Mouse (Mus musculus): ENCODE measurements around the gene Mlxip.

Gene Mlxip

GRCm38 (mm10) chr5:123432305-123432874, 37.8 kb downstream of the Mlxip start:
- DNase-seq (ENCODE audit: low spot score in 2 of 2), result no peak

DNA sequence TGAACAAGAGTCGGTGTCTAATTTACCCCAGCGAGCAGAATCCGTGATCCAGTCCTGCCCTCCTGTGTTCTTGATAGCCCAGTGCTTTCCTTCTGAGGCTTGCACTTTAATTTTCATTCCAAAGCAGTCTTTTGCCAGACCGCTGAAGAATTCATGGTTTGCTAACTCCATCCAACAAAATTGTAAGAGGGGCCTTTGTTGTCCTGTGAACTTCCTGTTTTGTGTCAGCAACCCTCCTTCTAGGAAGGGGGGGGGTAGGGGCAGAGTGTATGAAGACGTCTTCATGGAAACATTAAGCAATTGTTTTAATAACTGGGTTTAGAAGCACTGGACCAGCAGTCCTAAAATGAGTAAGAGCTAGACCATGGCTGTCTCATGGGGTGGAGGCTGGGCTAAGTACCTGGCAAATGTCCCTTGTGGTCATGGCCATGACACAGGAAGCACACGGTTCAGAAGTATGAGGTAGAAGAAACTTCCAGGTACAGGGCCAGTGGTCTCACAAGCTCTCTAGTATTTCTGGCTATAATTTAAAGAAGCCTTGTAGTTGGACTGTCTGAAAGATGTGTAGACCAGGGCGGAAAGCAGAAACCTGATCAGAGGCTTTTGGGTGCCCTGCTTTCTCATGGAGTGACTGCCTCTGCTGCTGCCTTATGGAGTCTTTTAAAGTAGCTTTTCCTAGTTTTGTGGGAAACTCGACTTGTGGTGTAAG, 41.6 kb downstream of the Mlxip start:
- no peak for DNase-seq (ENCODE audit: low spot score in 2 of 2)

- peak; percentile 60 to 66 for DNase-seq (ENCODE audit: low spot score in 2 of 2)
Measured at GRCm38 (mm10) chr5:123436780-123437175, 42.2 kb downstream of the Mlxip start.

DNA sequence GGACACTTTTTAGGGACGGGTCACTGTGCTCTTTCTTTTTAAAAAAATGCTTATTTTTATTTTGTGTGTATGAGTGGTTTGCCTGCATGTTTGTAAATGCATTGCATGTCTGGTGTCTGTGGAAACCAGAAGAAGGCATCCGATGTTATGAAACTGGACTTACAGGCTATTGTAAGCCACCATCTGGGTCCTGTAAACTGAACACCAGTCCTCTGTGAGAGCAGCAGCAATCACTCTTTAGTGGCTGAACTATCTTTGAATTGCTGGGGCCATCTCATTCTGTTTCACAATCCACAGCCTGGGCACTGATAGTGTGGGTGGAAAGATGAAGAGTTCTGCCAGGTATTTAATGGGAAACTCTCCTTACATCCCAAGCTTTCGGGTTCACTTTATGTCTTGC, 43.8 kb downstream of the Mlxip start:
- no peak for DNase-seq (ENCODE audit: low spot score in 2 of 2)

GRCm38 (mm10) chr5:123439312-123439711, 44.7 kb downstream of the Mlxip start:
- no peak for DNase-seq (ENCODE audit: low spot score in 2 of 2)

GRCm38 (mm10) chr5:123439941-123440340, 45.3 kb downstream of the Mlxip start:
- peak in 1 of 2 experiments; percentile 52 for DNase-seq (ENCODE audit: low spot score in 2 of 2)

DNA sequence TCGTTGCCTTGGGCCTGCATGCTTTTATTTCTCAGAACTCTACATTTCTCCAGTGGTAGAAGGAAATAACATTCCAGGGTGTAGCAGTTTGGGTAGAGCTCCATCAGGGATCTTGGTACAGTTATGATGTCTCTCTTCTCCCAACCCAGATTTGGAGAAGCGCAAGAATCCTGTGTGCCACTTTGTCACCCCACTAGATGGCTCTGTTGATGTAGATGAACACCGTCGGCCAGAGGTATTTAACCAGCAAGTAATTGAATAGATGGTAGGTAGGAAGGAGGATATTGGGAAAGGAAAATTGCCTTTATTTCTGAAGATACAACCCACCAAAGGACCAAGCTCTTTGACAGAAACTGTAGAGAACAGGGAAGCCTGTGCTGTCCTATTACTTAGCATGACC, 46.1 kb downstream of the Mlxip start:
- no peak for DNase-seq (ENCODE audit: low spot score in 2 of 2)

GRCm38 (mm10) chr5:123442283-123442682, 47.7 kb downstream of the Mlxip start:
- DNase-seq (ENCODE audit: low spot score in 2 of 2), result no peak

GRCm38 (mm10) chr5:123444069-123444468, 49.5 kb downstream of the Mlxip start:
- peak; percentile 82 to 85 for DNase-seq (ENCODE audit: low spot score in 2 of 2)

DNA sequence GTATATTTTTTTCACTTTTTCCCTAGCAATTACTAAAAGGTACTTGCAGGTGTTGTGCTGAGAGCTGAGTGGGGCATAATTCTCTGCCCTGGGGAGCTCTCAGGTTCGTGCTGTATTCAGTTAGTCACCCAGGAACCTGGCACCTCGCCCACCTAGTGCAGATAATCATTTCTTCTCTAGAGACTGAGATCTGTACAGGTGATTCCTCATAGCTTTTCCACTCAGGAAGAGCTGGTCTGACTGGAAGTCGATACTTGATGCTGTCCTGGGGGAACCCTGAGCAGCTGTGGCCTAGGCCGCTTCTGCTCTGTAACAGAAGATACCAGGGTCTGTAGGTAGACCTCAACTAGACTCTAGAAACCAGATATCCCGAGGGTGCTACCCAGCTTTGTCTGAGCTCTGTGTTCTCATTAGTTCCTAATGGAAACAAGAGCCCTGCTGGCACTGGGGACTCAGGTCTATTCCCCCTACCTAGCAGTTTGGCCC, 50.3 kb downstream of the Mlxip start:
- no peak for DNase-seq (ENCODE audit: low spot score in 2 of 2)

GRCm38 (mm10) chr5:123451886-123452285, 57.3 kb downstream of the Mlxip start:
- DNase-seq (ENCODE audit: low spot score in 2 of 2), result no peak

- DNase-seq (ENCODE audit: low spot score in 2 of 2), result no peak
Measured at GRCm38 (mm10) chr5:123461420-123461819, 66.8 kb downstream of the Mlxip start.

GRCm38 (mm10) chr5:123464638-123465037, 70.0 kb downstream of the Mlxip start:
- DNase-seq (ENCODE audit: low spot score in 2 of 2), result no peak

DNA sequence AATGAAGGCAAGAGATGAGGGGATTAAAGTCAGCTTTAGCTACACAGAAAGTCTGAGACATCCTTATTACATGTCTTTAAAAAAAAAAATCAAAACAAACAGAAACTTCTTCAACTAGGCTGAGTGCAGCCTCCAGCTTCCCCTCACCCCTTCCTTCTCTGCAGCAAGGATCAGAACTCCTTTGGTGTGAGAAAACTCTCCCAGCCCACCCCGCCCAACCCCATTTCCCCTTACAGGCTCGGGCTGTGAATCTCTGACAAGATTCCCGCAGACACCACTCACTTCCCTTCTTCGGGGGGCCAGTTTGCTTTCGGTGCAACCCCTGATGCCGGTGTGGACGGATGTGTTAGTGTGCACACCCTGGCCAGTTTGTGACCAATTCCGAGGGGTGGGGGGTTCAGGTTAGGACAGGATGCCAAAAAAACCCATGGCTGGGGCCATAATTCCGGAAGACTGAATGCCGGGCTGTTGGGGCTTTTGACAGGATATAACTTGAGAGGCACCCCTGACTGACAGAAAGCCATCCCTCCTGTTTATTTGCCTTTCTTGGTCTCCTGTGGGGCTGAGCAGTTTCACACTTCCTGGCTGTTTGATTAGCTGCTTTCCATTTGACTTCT, 76.3 kb downstream of the Mlxip start:
- DNase-seq (ENCODE audit: low spot score in 2 of 2), result no peak

DNA sequence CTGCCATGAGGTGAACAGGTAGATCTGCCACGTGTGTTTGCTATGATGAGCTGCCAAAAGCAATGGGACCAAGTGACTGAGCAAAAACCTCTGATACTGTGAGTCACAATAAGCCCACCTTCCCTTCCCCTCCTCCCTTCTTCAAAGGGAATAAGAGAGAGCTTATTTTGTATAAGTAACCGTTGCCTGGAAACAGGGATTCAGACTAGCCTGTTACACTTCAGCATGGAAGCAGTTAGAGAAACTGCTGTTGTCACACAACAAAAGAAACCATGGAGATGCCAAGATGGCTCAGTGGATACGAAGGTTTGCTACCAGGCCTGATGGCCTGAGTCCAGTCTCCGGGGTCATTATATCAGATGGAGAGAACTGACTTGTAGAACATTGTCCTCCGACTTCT, 79.2 kb downstream of the Mlxip start:
- DNase-seq (ENCODE audit: low spot score in 2 of 2), result no peak

GRCm38 (mm10) chr5:123487659-123488395, 93.2 kb downstream of the Mlxip start:
- no peak for DNase-seq (ENCODE audit: low spot score in 2 of 2)

DNA sequence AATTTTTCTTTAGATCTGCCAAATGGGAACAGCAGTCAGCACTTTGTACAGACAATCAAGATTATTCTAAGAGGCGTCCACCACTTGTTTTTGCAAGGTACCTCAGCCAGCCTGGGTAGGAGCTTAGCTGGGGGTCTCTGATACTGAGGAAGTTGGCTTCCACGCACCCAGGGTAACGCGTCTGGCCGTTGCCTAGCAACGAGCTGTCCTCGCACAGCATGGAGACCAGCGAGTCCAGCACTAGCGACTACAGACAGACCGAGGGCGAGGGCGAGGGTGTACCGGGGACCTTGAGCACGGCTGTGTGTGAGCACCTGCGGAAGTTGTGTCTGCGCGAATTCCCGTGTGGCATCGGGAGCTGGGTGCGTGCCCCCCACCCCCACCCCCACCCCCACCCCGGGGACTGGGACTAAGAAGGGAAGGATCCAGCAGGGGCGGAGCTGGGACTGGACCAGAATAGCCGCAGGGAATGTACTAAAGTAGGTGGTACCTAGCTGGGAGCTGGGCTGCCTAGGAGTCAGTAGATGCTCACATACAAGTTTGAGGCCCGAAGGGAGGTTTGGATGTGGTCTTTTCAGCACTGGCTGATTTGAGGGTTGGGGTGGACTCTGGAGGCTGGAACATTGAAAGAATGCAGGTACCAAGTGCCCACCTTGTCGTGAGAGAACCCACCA, 94.7 kb downstream of the Mlxip start, which contains the start of the genes Lrrc43 and Il31:
Lrrc43 (plus strand) TSS at position 194 of the 674 bp plus-strand sequence.
Il31 (minus strand) TSS at position 378 of the 674 bp plus-strand sequence.
- DNase-seq (ENCODE audit: low spot score in 2 of 2), result peak; percentile 54 to 67

DNA sequence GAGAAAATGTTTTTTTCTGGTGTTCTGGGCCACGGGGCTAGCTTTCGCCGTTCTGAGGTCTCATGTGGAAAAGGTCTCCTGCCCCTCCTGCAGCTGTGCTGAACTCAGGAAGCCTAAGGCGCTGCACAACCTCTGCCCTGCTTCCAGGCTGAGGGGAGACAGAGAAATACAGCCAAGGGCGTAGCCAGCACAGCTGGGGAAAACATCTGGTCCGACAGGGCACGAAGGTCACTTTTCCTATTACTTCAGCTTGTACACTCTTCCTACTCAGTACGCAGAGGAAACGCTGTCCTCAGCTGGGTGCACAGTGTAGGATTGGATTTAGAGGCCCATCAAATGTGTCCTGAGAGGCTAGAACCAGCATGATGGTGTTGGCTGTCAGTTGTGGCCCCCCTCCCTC, 95.3 kb downstream of the Mlxip start:
- no peak for DNase-seq (ENCODE audit: low spot score in 2 of 2)

- DNase-seq (ENCODE audit: low spot score in 2 of 2), result peak; percentile 63 to 66
Measured at GRCm38 (mm10) chr5:123499717-123500116, 105.1 kb downstream of the Mlxip start.

DNA sequence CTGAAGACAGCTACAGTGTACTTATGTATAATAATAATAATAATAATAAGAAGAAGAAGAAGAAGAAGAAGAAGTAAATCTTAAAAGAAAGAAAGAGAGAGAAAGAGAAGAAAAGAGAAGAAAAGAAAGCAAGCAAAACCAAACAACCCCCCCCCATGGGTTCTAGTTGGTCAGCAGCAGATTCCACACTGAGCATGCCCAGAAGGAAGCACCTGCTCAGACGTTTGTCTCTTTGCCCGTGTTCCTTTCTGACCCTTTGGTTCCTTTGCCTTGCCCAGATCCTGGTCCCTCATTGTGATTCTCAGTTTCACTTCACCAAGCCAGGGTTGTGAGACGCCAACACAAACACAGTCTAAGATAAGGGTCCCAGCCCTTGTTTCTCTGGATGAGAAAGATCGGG, 107.4 kb downstream of the Mlxip start:
- DNase-seq (ENCODE audit: low spot score in 2 of 2), result no peak

Data from right cerebral cortex, postnatal 10 days (tissue).